Mouse (Mus musculus): Measurements from ENCODE around the gene Clcf1. TPM values are rescaled to one million over a fixed set of nuclear protein-coding genes. Genes with fewer than 3 reads are reported as not detected.
"Not testable (repeated sequence)": the region's sequence is repeated elsewhere in the genome, so short reads cannot be mapped to it uniquely, and the experiment has no call there.

Clcf1 gene
- total RNA-seq, 2 experiments from 2014 or later: 7.9 to 11.1 TPM

- no peak for DNase-seq (ENCODE audit: low spot score in 2 of 2)
These were observed 28.4 kb downstream of the Clcf1 start for GRCm38 (mm10) chr19:4242416-4242815.

- no peak for DNase-seq (ENCODE audit: low spot score in 2 of 2)
These were observed 30.7 kb downstream of the Clcf1 start for GRCm38 (mm10) chr19:4244775-4245174.

DNA sequence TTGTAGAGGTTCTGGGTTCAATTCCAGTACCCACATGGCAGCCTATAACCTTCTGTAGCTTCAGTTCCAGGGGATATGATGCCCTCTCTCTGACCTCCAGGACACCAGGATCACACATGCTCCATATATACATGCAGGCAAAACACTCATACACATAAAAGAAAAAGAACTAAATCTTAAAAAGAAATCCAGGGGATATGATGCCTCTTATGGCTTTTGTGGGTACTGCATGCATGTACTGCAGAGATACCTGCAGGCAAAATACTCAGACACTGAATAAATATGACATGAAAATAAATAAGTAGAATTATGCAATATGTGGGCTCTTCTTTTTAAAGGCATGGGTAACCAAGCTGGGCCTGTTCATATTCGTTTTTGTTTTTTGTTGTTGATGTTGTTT is 33.0 kb downstream of the Clcf1 start:
- no peak for DNase-seq (ENCODE audit: low spot score in 2 of 2)

- not testable (repeated sequence) for DNase-seq (ENCODE audit: low spot score in 2 of 2)
These were observed 34.6 kb downstream of the Clcf1 start for GRCm38 (mm10) chr19:4248683-4249082.

DNA sequence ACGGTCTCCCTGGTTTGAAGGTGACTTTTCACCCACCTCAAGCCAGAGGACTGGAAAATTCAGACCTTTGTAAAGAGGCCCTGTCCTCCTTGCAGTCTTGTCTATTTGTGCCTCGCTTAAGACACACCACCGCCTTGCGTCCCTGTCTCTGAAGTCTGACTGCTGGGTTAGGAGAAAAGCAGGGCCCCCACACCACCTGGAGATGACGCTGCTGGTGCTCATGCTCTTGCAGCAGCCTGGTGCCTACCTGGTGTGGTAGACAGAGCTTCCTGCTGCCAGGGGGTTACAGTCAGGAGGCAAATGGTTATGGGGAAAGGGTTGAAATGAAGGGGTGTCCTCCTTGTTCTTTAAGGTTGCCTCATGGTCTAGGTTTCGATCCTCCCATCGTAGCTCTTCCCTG is 40.2 kb downstream of the Clcf1 start:
- no peak for DNase-seq (ENCODE audit: low spot score in 2 of 2)

DNA sequence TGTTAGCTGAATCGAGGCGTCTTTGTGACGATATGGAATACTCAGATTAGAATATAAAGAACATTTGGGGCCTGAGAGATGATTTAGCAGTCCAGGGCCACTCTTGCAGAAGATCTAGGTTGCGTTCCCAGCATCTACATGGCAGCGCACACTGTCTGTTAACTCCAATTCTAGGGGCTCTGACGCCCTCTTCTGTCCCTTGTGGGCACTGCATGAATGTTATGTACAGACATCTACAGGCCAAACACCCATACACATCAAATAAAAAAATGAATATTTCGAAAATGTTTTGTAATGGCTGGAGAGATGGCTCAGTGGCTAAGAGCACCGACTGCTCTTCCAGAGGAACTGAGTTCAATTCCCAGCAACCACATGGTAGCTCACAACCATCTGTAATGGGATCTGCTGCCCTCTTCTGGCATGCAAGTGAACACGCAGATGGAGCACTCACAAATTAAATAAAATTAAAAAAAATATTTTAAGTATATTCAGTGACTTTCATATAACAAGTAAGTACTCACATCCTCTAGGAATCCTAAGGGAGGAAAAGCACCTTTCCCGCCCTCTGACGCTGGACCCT is 41.6 kb downstream of the Clcf1 start:
- no peak for DNase-seq (ENCODE audit: low spot score in 2 of 2)

GRCm38 (mm10) chr19:4257216-4257896 is 43.3 kb downstream of the Clcf1 start:
- peak; percentile 87 to 92 for DNase-seq (ENCODE audit: low spot score in 2 of 2)

GRCm38 (mm10) chr19:4257897-4258252 is 43.8 kb downstream of the Clcf1 start:
- DNase-seq (ENCODE audit: low spot score in 2 of 2): no peak

DNA sequence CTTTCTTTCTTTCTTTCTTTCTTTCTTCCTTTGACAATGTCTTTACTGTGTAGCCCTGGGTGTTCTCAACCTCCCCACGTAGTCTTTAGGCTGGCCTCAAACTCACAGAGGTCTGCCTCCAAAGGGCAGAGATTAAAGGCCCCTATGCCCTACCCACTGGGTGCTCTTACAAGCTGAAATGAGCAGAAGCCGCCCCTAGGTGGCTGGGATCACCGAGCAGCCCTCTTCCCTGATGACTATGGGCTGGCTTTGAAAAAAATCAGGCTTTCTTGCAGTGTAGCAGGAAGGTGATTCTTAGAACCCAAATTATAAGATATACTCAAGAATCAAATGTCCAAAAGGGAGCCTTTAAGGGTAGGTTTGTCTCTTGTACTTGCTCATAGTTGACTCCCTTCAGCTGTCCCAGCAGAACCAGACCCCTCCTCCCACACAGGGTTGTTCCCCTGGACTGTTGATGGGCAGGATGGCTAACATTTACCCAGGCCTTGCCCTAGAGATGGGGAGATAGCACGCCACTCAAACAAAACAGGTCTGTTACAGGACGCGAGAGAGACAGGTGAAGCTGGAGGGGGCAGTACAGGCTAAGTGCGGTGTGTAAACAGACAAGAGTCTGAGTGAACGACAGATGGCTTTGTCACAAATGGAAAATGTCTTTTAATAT is 47.1 kb downstream of the Clcf1 start:
- DNase-seq (ENCODE audit: low spot score in 2 of 2): no peak

DNA sequence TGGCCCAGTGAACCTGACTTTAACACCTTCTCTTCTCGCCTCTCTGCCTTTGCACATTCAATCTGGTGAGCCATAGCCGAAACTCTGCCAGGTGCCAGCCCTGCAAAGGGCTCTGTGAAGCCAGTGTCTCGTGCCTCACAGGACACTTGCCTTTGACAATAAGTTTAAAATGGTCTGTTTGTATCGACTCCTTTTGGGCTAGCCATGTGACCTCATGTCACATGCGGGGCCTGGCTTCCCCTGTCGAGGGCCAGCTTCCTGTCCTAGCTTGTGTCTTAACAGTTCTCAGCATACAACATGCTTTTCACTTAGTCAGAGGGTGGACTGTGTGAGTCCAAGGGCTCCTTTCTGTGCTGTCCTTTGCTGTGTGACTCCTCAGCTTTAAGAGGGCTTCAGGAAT is 48.7 kb downstream of the Clcf1 start:
- no peak for DNase-seq (ENCODE audit: low spot score in 2 of 2)

GRCm38 (mm10) chr19:4263702-4264101 is 49.7 kb downstream of the Clcf1 start:
- no peak for DNase-seq (ENCODE audit: low spot score in 2 of 2)

- no peak for DNase-seq (ENCODE audit: low spot score in 2 of 2)
These were observed 50.2 kb downstream of the Clcf1 start for GRCm38 (mm10) chr19:4264171-4264780.

DNA sequence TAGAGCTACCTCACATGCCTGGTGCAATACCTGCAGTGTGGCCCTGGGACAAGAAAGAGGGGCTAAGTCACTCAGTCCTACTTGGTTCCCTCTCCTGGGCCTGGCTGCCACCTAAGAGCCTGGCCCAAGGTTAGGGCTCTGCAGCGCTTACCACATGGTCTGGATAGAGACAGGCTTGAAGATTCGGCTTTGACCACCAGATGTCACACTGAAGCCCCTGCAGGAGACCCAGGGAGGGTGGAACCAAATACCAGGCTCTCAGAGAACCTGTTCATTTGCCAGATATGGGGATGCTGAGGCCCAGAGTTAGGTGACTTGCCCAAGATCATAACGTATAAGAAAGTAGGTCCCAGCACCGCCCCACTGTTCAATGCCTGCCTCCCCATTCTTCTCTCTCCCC is 51.9 kb downstream of the Clcf1 start:
- DNase-seq (ENCODE audit: low spot score in 2 of 2): no peak

DNA sequence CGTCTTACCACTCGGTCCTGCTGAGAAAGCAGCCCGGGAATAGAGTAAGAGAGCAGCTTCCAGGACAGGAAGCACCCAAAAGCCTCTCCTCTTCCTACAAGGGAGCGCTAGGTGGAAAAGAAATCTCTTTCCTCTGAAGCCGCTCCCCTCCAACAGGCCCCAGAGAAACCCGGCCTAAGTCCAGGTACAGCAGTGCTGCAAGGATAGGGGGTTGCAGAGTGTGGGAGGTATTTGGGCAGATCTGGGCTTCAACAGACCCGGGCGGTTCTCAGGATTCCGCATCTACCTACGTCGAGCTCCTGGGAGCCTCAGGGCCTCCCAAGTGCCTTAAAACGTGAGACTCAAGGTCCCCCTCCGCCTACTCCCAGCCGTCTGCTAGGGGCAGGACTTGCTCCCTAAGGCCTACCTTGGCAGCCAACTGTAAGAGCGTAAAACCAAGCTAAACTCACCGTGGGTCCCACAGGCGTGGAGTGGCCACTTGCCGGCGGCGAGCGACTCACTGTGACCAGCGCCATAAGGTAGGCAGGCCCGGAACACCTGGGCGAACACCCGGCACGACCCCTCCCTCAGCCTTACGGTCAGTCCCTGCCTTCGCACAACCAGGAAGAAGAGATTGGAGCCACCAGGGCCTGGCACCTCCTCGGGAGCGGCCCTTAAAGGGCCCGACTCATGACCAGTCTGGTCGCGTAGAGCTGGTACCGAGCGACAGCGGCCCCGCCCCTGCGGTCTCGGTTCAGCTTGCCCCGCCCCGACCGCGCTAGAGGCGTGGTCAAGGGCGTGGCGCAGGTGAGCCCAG is 54.7 kb downstream of the Clcf1 start, which contains the start of gene Ssh3:
Gene Ssh3, minus strand, starts transcription at position 615 of the 796 bp plus-strand sequence.
- DNase-seq (ENCODE audit: low spot score in 2 of 2): peak; percentile 69 to 75

DNA sequence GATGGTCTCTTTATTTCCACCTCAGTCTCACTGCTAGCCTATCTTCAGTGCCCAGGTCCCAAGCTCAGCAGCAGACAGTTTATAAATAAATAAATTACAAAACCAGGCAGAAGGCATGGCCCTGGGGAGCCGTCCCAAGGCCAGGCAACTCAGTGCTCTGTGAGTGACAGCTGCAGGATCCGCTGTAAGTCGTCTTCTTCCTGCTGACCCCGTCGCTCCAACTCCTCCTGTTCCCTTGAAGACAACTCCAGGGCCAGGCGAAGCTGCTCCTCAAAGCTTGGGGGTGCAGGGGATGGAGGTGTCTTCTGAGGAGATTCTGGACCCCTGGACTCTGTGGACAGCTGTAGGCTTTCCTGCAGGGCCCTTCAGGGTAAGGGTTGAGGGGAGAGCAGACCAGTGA is 56.1 kb downstream of the Clcf1 start:
- DNase-seq (ENCODE audit: low spot score in 2 of 2): peak in 1 of 2 experiments; percentile 18

- DNase-seq (ENCODE audit: low spot score in 2 of 2): peak in 1 of 2 experiments; percentile 18
These were observed 56.9 kb downstream of the Clcf1 start for GRCm38 (mm10) chr19:4270972-4271371.

Small RNAs within 50 kb of the gene (microRNA-seq; reads per million reads assigned to microRNA genes)
- 0 reads per million in 2 experiments for gene Gm26115 (ENCODE audit: borderline number of aligned reads in 2 of 2)
- 2.4 to 4.3 reads per million in 2 experiments for gene Mir6985 (ENCODE audit: borderline number of aligned reads in 2 of 2)

Other genes with a start within 250 kb of the Clcf1 start
- gene Aldh3b2, start 241.9 kb upstream of the Clcf1 start, total RNA-seq (2021): 10 to 100 TPM in 1 of 2 experiments, 1 to 10 TPM in 1; 6.7 to 13.8 TPM
- 10 to 100 TPM; 16.1 to 20.8 TPM for gene Acy3, start 227.7 kb upstream of the Clcf1 start, total RNA-seq (2021)
- not detected for gene Tbx10, start 221.5 kb upstream of the Clcf1 start, total RNA-seq (2021)
- gene Nudt8, start 213.7 kb upstream of the Clcf1 start, total RNA-seq (2021): 10 to 100 TPM; 27.6 to 33.3 TPM
- 1 to 10 TPM; 1.1 TPM for gene Gm49405, start 213.6 kb upstream of the Clcf1 start, total RNA-seq (2021)
- 1 to 10 TPM; 1.9 to 2.4 TPM for gene Doc2g, start 210.9 kb upstream of the Clcf1 start, total RNA-seq (2021)
- gene Ndufv1, start 201.4 kb upstream of the Clcf1 start, total RNA-seq (2021): 100 to 1,000 TPM; 359 to 601 TPM
- gene Gstp1, start 176.3 kb upstream of the Clcf1 start, total RNA-seq (2021): 100 to 1,000 TPM; 392 to 420 TPM
- 10 to 100 TPM; 50.2 to 66.1 TPM for gene Gstp2, start 168.2 kb upstream of the Clcf1 start, total RNA-seq (2021)
- gene Gstp3, start 154.7 kb upstream of the Clcf1 start, total RNA-seq (2021): 1 to 10 TPM; 2.0 to 2.1 TPM
- not detected for gene Cabp2, start 132.7 kb upstream of the Clcf1 start, total RNA-seq (2021)
- 100 to 1,000 TPM; 125 to 147 TPM for gene Cdk2ap2, start 117.1 kb upstream of the Clcf1 start, total RNA-seq (2021)
- gene Pitpnm1, start 114.2 kb upstream of the Clcf1 start, total RNA-seq (2021): 100 to 1,000 TPM in 1 of 2 experiments, 10 to 100 TPM in 1; 85.6 to 115 TPM
- 100 to 1,000 TPM; 119 to 121 TPM for gene Aip, start 88.4 kb upstream of the Clcf1 start, total RNA-seq (2021)
- not detected for gene Gpr152, start 74.5 kb upstream of the Clcf1 start, total RNA-seq (2021)
- gene Cabp4, start 70.2 kb upstream of the Clcf1 start, total RNA-seq (2021): under 1 TPM; 0.16 to 0.60 TPM
- gene Coro1b, start 65.6 kb upstream of the Clcf1 start, total RNA-seq (2021): 100 to 1,000 TPM; 145 to 150 TPM
- gene Ptprcap, start 60.6 kb upstream of the Clcf1 start, total RNA-seq (2021): 1 to 10 TPM; 3.2 to 3.3 TPM
- 10 to 100 TPM; 30.2 to 36.3 TPM for gene Rps6kb2, start 50.9 kb upstream of the Clcf1 start, total RNA-seq (2021)
- gene Carns1, start 38.8 kb upstream of the Clcf1 start, total RNA-seq (2021): 1 to 10 TPM; 3.2 to 3.5 TPM
- 1 to 10 TPM; 1.1 to 1.6 TPM for gene Tbc1d10c, start 23.0 kb upstream of the Clcf1 start, total RNA-seq (2021)
- gene Ppp1ca, start 22.2 kb upstream of the Clcf1 start, total RNA-seq (2021): 100 to 1,000 TPM; 353 to 384 TPM
- gene Rad9a, start 12.6 kb upstream of the Clcf1 start, total RNA-seq (2021): 1 to 10 TPM; 7.5 to 9.0 TPM
- not detected for gene AC109138.7, start 119 bp downstream of the Clcf1 start, total RNA-seq (2021)
- 10 to 100 TPM; 41.0 to 44.4 TPM for gene Pold4, start 17.7 kb downstream of the Clcf1 start, total RNA-seq (2021)
- gene Ssh3, start 54.9 kb downstream of the Clcf1 start, total RNA-seq (2021): 10 to 100 TPM; 23.7 to 31.6 TPM
- 1 to 10 TPM; 3.2 to 5.0 TPM for gene Ankrd13d, start 68.9 kb downstream of the Clcf1 start, total RNA-seq (2021)
- gene Grk2, start 92.0 kb downstream of the Clcf1 start, total RNA-seq (2021): 10 to 100 TPM; 55.9 to 62.9 TPM
- gene Kdm2a, start 184.0 kb downstream of the Clcf1 start, total RNA-seq (2021): 100 to 1,000 TPM; 108 to 132 TPM
- 10 to 100 TPM; 19.1 to 25.8 TPM for gene Rhod, start 225.2 kb downstream of the Clcf1 start, total RNA-seq (2021)